Mouse (Mus musculus) liver, postnatal 0 days (tissue): ENCODE measurements around the gene Ncbp1.

Experiments
- CTCF ChIP-seq: sonication (generic); IDR thresholded peaks from 2 replicates; pipeline ENCODE4 v1.5.1; 2016; ENCODE audit warnings: antibody characterized with exemption, low read depth
- EP300 ChIP-seq: IDR thresholded peaks from 2 replicates; pipeline ENCODE4 v1.6.1; 2016; ENCODE audit warnings: antibody characterized with exemption, low read depth, mild to moderate bottlenecking

GRCm38 (mm10) chr4:46202562-46203126 lies 64.2 kb downstream of the Ncbp1 start:
- TF ChIP-seq CTCF (no peak), EP300 (no peak)
